Mouse (Mus musculus) kidney, postnatal 25 days (tissue): ENCODE results near the gene Prss27.
A peak's percentile ranks its signal among the peaks of the same experiment; 100 is the strongest.

Experiments used
- DNase-seq, 2 experiments: peaks; one replicate each; pipeline ENCODE4 v3.0.0; 2021; ENCODE audit warnings: mixed read lengths in 2 of 2

The Prss27 gene

GRCm38 (mm10) chr17:24037844-24038243 is at the start of gene Prss27:
Gene Prss27, plus strand, starts transcription at chr17:24038144.
- no peak for DNase-seq

GRCm38 (mm10) chr17:23989802-23990201 is 48.1 kb upstream of the Prss27 start:
- DNase-seq = no peak

DNA sequence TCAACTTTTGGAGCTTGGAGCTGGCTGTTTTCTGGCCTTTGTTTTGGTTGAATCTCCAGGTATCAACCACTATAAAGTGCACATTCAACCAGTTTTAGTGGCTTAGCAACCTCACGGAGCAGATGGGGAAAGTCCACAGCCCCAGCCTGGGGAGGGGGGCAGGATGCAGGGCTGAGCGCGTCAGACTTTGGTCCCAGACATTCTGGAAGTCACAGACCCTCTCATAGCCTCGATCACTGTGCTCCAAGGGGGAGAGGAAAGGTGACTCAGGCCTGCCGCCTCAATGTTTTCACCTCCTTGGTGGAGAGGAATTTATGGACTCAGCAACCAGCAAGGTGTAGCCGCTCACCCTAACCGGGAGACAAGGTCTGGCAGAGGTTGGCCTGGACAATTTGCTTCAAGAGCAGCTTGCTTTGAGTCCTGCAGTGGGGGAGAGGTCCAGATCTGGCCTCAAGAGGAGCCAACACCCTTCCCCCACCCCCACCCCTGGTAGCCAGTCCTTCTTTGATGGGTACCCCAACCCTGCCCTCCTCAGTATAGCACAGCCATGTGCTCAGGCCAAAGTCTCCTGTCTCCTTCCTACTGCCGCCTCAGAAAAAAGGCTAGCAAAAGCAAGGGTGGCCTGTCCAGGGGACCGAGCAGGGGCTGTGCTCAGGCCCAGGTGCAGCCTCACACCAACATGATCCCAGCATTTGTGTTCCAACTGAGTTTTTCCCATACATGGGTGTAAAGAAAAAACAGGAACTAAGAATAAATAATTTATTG is 45.0 kb upstream of the Prss27 start:
- DNase-seq = peak; percentile 62 to 90

GRCm38 (mm10) chr17:23993559-23994428 is 44.1 kb upstream of the Prss27 start:
- DNase-seq = peak; percentile 94 to 97

DNA sequence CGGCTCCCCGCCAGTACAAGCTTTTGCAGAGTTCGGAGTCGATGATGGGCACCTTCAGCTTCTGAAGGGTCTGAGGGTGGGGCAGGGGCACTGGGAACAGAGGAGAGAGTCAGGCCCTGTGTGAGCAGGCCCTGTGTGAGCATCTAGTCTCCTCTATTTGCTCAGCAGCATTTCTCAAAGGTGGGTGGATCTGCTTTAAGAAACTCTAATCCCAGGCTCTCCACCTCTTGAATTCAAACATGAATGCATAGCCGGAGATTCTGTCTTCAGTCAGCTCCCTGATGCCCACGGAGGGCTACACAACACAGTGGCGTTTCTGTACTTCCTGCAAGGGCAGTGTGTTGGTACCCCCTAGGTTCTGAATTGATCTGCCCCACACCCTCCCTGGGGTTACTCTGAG is 43.3 kb upstream of the Prss27 start:
- no peak for DNase-seq

GRCm38 (mm10) chr17:23995421-23995820 is 42.5 kb upstream of the Prss27 start:
- DNase-seq = no peak

DNA sequence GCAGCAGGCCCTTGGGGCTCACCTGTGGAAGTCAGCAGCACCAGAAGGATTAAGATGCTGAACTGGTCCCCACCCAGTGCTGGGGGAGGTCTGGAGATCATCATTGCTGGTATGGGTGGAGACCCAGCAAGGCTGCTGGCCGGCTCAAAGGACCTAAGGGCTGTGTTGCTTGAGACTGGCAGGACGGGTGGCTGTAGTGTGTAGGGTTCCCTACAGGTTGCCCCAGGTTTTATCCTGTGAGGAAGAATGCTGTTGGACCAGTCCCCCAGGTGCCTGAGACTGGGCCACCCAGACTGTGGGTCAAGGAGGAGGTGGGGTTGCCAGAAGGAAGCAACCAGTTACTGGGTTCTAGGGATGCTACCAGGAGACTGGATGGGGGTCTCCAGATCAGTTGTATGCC is 40.0 kb upstream of the Prss27 start, which contains the start of gene Prss22:
Gene Prss22 (minus strand): TSS at position 200 of the 400 bp plus-strand sequence.
- DNase-seq = no peak

GRCm38 (mm10) chr17:23998383-23998782 is 39.6 kb upstream of the Prss27 start:
- no peak for DNase-seq

GRCm38 (mm10) chr17:24000404-24000803 is 37.5 kb upstream of the Prss27 start:
- no peak for DNase-seq

DNA sequence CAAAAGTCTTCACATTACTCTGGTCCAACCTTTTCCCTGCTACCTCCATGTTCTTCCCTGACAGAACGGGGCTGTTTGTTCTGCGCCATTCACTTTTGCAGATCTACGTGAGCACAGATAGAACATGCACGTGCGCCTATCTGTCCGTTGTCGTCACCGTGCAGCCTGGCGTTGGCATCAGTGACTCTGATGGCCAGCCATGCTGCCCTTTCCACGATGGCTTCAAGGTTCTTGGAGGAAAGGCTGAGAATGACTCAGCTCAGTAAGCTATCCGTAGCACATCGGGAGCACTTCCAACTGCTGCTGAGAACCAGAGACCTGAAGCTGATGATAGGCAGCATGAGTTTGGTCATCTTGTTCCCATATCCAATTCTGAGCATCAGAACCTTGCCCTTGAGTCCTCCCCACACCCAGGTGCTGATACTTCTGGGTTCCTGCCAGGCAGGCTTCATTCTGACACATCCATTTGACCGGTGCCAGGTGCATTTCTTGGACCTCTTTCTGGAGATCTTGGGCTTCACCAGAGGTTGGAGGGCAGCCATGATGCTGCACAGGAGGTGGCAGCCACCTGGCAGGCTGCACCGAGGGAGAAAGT is 33.8 kb upstream of the Prss27 start:
- DNase-seq = no peak

DNA sequence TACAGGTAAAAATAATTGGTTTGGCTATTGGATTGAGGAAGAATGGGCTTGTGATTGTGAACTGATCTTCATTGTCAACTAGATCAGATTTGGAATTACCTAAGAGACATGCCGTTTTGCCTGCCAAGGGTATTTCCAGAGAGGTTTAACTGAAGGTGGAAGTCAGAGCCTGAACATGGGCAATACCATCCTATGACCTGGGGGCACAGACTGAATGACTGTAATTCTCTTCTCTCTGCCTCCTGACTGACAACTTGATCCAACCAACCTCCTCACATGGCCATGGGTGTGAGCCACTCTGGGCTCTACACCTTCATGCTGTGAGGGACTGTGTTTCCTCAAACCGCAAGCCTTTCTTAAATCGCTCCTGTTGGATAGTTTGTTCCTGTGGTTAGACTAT is 32.9 kb upstream of the Prss27 start:
- no peak for DNase-seq

- no peak for DNase-seq
These were observed 31.0 kb upstream of the Prss27 start for GRCm38 (mm10) chr17:24006930-24007329.

- DNase-seq = no peak
These were observed 30.6 kb upstream of the Prss27 start for GRCm38 (mm10) chr17:24007391-24007790.

DNA sequence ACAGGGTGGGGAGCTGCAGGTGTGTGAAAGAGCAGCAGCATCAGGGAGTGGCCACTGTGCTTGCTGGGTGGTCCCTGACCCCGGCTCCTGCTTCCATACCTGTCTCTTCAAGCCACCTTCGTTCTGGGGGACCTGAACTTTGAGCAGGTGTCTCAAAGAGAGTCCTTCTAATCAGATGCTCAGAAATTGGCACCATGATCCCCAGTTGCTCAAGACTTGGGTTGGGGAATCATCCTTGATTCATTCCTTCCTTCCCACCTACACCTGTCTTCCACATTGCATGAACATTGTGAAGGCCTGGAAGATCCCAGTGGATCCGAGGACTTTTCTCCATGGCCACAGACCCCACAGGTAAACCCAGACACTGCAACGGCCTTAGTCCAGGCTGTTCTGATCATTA is 29.8 kb upstream of the Prss27 start:
- no peak for DNase-seq

DNA sequence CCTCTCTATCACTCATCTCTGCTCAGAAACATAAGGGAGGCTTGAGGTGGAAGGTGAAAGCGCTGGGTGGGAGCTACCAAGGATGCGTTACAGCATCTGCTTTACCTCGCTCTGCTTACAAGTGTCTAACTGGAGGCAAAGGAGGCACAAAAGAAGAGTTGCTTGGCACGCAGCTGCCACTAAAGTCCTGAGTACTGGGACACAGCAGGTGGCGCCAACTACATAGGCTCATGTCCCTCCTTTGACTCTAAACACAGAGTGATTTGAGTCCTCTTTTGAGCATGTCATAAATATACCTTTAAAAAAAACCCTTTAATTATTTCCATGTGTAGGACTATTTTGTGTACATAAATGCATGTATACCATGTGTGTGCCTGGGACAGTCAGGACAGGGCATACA is 28.3 kb upstream of the Prss27 start:
- peak in 1 of 2 experiments; percentile 20 for DNase-seq

GRCm38 (mm10) chr17:24012921-24013320 is 25.0 kb upstream of the Prss27 start:
- DNase-seq = no peak

- no peak for DNase-seq
These were observed 23.4 kb upstream of the Prss27 start for GRCm38 (mm10) chr17:24014433-24014965.

DNA sequence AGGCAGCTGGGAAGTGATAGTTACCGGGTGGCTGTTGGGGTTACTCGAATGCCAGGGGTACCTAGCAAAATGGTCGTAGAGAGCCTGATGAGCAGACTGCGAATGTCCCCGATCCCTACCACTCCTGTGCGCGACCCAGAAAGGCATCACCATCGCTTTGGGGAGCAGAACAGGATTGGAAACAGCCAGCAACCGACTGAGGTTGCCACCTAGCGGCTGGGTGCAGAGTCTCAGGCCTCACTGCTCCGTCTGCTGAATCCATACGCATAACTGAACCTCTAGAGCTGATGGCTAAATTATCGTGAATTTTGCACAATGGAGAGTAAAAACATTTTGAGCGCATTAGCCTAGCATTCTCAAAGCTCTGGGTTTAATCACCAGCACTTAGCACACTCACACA is 22.2 kb upstream of the Prss27 start:
- peak in 1 of 2 experiments; percentile 32 for DNase-seq

- DNase-seq = no peak
These were observed 17.2 kb upstream of the Prss27 start for GRCm38 (mm10) chr17:24020696-24021095.

- no peak for DNase-seq
These were observed 16.4 kb upstream of the Prss27 start for GRCm38 (mm10) chr17:24021375-24022199.

DNA sequence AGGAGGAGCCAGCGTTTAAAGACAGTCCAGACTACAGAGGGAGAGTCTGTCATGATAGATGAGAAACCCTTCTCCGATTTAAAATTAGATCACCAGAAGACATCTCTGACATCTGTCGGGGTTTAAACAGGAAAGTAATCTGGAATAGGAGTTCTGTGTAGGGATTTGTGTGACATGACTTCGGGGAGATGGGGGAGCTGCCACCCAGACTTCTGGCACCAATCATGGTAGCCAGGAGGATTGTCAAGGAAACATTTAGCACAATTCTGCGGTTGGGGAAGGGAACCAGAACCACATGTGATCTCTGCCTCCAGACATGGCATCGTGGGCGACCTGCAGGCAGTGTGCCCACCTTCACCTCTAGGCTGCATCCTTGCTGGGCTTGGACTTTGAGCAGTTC is 8.5 kb upstream of the Prss27 start:
- no peak for DNase-seq

DNA sequence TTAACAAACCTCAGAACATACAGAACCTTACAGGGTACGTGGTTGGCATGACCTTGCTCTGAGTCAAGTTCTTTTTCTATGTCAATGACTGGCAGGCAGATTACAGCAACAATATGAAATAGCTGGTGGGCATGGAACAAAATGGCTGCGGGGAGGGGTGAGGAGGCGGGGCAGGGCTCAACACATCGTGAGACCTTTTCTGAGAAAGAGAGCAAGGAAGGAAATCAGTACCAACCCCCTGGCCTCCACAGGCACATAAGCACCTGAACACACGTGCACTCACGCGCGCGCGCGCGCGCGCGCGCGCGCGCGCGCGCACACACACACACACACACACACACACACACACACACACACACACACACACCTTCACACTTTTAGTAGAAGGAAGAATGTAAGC is 7.4 kb upstream of the Prss27 start:
- no peak for DNase-seq
